Mouse (Mus musculus): ENCODE measurements around the gene Tenm3. TPM values are rescaled to one million over a fixed set of nuclear protein-coding genes. Genes with fewer than 3 reads are reported as not detected.

The Tenm3 gene
- total and polyA plus RNA-seq, 3 experiments = 0.03 to 0.08 (median 0.07) TPM

GRCm38 (mm10) chr8:48277986-48278635, 565.6 kb downstream of the Tenm3 start:
- no peaks in the 10 kb centered on the region for H3K79me2 ChIP-seq (replicated peaks; ENCODE audit: control insufficient read depth, extremely low read depth, insufficient read depth, poor library complexity, severe bottlenecking)
- H3K27ac ChIP-seq (ENCODE audit: insufficient read depth, low read depth) = no peak overlapping the region
- no peak for DNase-seq (ENCODE audit: extremely low read depth)
- dilution Hi-C loops (cut with MboI; ENCODE audit: extremely low pct_ligation_motif_present, extremely low pct_unique_long_range_greater_than_20kb, low sequenced_read_pairs) = no loop called here
- in situ Hi-C loops (cut with MboI; ENCODE audit: low pct_ligation_motif_present, low pct_unique_long_range_greater_than_20kb, low sequenced_read_pairs) = no loop called here
- H3K9me3 ChIP-seq (replicated peaks; ENCODE audit: low read length) = peaks cover 61% of the 10 kb centered on the region
- no peak for TF ChIP-seq NRF1 (IDR thresholded peaks at IDR 0.05; ENCODE audit: low read depth, low read length)
- H3K36me3 ChIP-seq (replicated peaks in 1 of 2; ENCODE audit: control insufficient read depth in 1 of 2, insufficient read depth in 1 of 2, low read length in 1 of 2) = no peaks in the 10 kb centered on the region
- no peak overlapping the region for H3K4me3 ChIP-seq (replicated peaks in 1 of 3; ENCODE audit: low read depth in 2 of 3, low read length in 2 of 3, poor library complexity in 1 of 3)
- no peaks in the 10 kb centered on the region for H3K4me1 ChIP-seq (ENCODE audit: control insufficient read depth in 1 of 2, insufficient read depth in 2 of 2)
- no peak overlapping the region for H3K4me2 ChIP-seq (ENCODE audit: insufficient read depth, low read depth, poor library complexity, severe bottlenecking)
- no peaks in the 10 kb centered on the region for H3K27me3 ChIP-seq (replicated peaks)
- H3K9ac ChIP-seq (ENCODE audit: insufficient read depth, low read depth) = no peak overlapping the region

GRCm38 (mm10) chr8:48275066-48275465, 568.7 kb downstream of the Tenm3 start:
- Histone ChIP-seq H3K4me3 (replicated peaks in 1 of 3; ENCODE audit: low read depth in 2 of 3, low read length in 2 of 3, poor library complexity in 1 of 3) (no peak overlapping the region), H3K4me1 (ENCODE audit: control insufficient read depth in 1 of 2, insufficient read depth in 2 of 2) (no peaks in the 10 kb centered on the region), H3K36me3 (replicated peaks in 1 of 2; ENCODE audit: control insufficient read depth in 1 of 2, insufficient read depth in 1 of 2, low read length in 1 of 2) (no peaks in the 10 kb centered on the region), H3K9ac (ENCODE audit: insufficient read depth, low read depth) (no peak overlapping the region), H3K79me2 (replicated peaks; ENCODE audit: control insufficient read depth, extremely low read depth, insufficient read depth, poor library complexity, severe bottlenecking) (no peaks in the 10 kb centered on the region), H3K4me2 (ENCODE audit: insufficient read depth, low read depth, poor library complexity, severe bottlenecking) (no peak overlapping the region), H3K9me3 (replicated peaks; ENCODE audit: low read length) (peaks cover 68% of the 10 kb centered on the region), H3K27ac (ENCODE audit: insufficient read depth, low read depth) (no peak overlapping the region), H3K27me3 (replicated peaks) (no peaks in the 10 kb centered on the region)
- dilution Hi-C loops (cut with MboI; ENCODE audit: extremely low pct_ligation_motif_present, extremely low pct_unique_long_range_greater_than_20kb, low sequenced_read_pairs) = no loop called here
- DNase-seq (ENCODE audit: extremely low read depth) = no peak
- TF ChIP-seq MEF2A (IDR thresholded peaks at IDR 0.05; ENCODE audit: borderline replicate concordance, low read depth, low read length) (no peak), JUND (conservative IDR thresholded peaks at IDR 0.05; ENCODE audit: low read depth, low read length) (no peak), ZKSCAN1 (IDR thresholded peaks at IDR 0.05; ENCODE audit: borderline replicate concordance, low read depth, low read length) (no peak), POLR2AphosphoS2 (IDR thresholded peaks at IDR 0.05; ENCODE audit: low read depth, low read length) (no peak), E2F4 (IDR thresholded peaks at IDR 0.05; ENCODE audit: insufficient replicate concordance, low read depth, low read length) (no peak), CTCF (conservative IDR thresholded peaks at IDR 0.05 in 1 of 2, IDR thresholded peaks at IDR 0.05 in 1 of 2; ENCODE audit: low read depth in 2 of 2, low read length in 2 of 2) (no peak), MAFK (IDR thresholded peaks at IDR 0.05; ENCODE audit: insufficient replicate concordance, low read length) (no peak), RAD21 (IDR thresholded peaks at IDR 0.05; ENCODE audit: low read depth, low read length) (no peak), BHLHE40 (IDR thresholded peaks at IDR 0.05; ENCODE audit: low read depth, low read length) (no peak), TBP (conservative IDR thresholded peaks at IDR 0.05; ENCODE audit: low read depth, low read length) (no peak), SIN3A (IDR thresholded peaks at IDR 0.05; ENCODE audit: low read length) (no peak), NELFE (IDR thresholded peaks at IDR 0.05; ENCODE audit: low read depth, low read length) (no peak)
- in situ Hi-C loops (cut with MboI; ENCODE audit: low pct_ligation_motif_present, low pct_unique_long_range_greater_than_20kb, low sequenced_read_pairs) = no loop called here

DNA sequence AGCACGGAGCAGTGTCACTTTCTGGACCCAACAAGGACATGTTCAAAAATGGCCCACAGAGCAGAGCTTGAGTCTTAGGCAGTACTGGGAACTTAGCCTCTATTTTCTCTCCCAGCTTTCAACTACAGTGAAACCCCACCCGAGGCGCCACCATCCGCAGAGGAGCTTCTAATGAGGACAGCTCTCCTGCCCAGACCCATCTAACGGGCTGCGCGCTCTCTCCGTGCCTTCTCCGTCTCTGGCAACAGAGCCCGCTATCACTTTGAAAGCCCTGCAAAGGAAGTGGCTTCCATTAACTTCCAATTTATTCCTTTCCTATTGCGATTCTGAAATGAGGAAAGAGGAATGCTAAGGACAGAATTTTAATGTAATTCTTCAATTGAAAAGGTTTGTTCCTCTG, 569.2 kb downstream of the Tenm3 start:
- no peak overlapping the region for H3K4me3 ChIP-seq (replicated peaks in 1 of 3; ENCODE audit: low read depth in 2 of 3, low read length in 2 of 3, poor library complexity in 1 of 3)
- H3K27ac ChIP-seq (ENCODE audit: insufficient read depth, low read depth) = no peak overlapping the region
- no peak for TF ChIP-seq USF2 (conservative IDR thresholded peaks at IDR 0.05; ENCODE audit: low read depth, low read length)
- no peak for TF ChIP-seq SMC3 (IDR thresholded peaks at IDR 0.05; ENCODE audit: low read depth, low read length)
- TF ChIP-seq USF1 (IDR thresholded peaks at IDR 0.05; ENCODE audit: low read depth, low read length) = no peak
- TF ChIP-seq NRF1 (IDR thresholded peaks at IDR 0.05; ENCODE audit: low read depth, low read length) = no peak
- TF ChIP-seq POLR2AphosphoS2 (IDR thresholded peaks at IDR 0.05; ENCODE audit: low read depth, low read length) = no peak
- no peak for TF ChIP-seq RAD21 (IDR thresholded peaks at IDR 0.05; ENCODE audit: low read depth, low read length)
- TF ChIP-seq ZKSCAN1 (IDR thresholded peaks at IDR 0.05; ENCODE audit: borderline replicate concordance, low read depth, low read length) = no peak
- no peak for TF ChIP-seq ZMIZ1 (IDR thresholded peaks at IDR 0.05; ENCODE audit: low read depth, low read length)
- no peak for TF ChIP-seq EP300 (IDR thresholded peaks at IDR 0.05; ENCODE audit: low read length)
- DNase-seq (ENCODE audit: extremely low read depth) = no peak
- H3K9me3 ChIP-seq (replicated peaks; ENCODE audit: low read length) = peaks cover 71% of the 10 kb centered on the region
- H3K79me2 ChIP-seq (replicated peaks; ENCODE audit: control insufficient read depth, extremely low read depth, insufficient read depth, poor library complexity, severe bottlenecking) = no peaks in the 10 kb centered on the region
- H3K9ac ChIP-seq (ENCODE audit: insufficient read depth, low read depth) = no peak overlapping the region
- in situ Hi-C loops (cut with MboI; ENCODE audit: low pct_ligation_motif_present, low pct_unique_long_range_greater_than_20kb, low sequenced_read_pairs) (no loop called here), dilution Hi-C loops (cut with MboI; ENCODE audit: extremely low pct_ligation_motif_present, extremely low pct_unique_long_range_greater_than_20kb, low sequenced_read_pairs) (no loop called here)
- no peak overlapping the region for H3K4me2 ChIP-seq (ENCODE audit: insufficient read depth, low read depth, poor library complexity, severe bottlenecking)
- H3K4me1 ChIP-seq (ENCODE audit: control insufficient read depth in 1 of 2, insufficient read depth in 2 of 2) = no peaks in the 10 kb centered on the region
- H3K36me3 ChIP-seq (replicated peaks in 1 of 2; ENCODE audit: control insufficient read depth in 1 of 2, insufficient read depth in 1 of 2, low read length in 1 of 2) = no peaks in the 10 kb centered on the region
- no peaks in the 10 kb centered on the region for H3K27me3 ChIP-seq (replicated peaks)

Measured in CH12.LX (cell line).